Mouse (Mus musculus): ENCODE data around the gene Adam33. TPM values are rescaled to one million over a fixed set of nuclear protein-coding genes. Genes with fewer than 3 reads are reported as not detected.

Gene Adam33
- polyA plus RNA-seq, 1 experiment from 2014 or later, result 4.2 TPM

GRCm38 (mm10) chr2:131053851-131054645, 9.6 kb downstream of the Adam33 start:
- H3K4me3 ChIP-seq, result peak overlapping the region; percentile 55
- H3K36me3 ChIP-seq, result no peaks in the 10 kb centered on the region
- peak overlapping the region; percentile 25; the same call in 1 of the 2 replicates for H3K27ac ChIP-seq
- H3K27me3 ChIP-seq (ENCODE audit: insufficient read depth, poor library complexity, severe bottlenecking), result peaks cover 79% of the 10 kb centered on the region
- peaks cover 45% of the 10 kb centered on the region for H3K4me1 ChIP-seq
- DNase-seq (ENCODE audit: low spot score), result peak; percentile 71
- WGBS, result 2% methylated on average over 45 of the region's 45 CpGs
- H3K9me3 ChIP-seq, result no peaks in the 10 kb centered on the region

- H3K36me3 ChIP-seq, result no peaks in the 10 kb centered on the region
- WGBS, result 63% methylated on average over 6 of the region's 6 CpGs
- H3K4me3 ChIP-seq, result no peak overlapping the region
- DNase-seq (ENCODE audit: low spot score), result peak; percentile 68
- H3K9me3 ChIP-seq, result no peaks in the 10 kb centered on the region
- no peak overlapping the region for H3K27ac ChIP-seq
- H3K27me3 ChIP-seq (ENCODE audit: insufficient read depth, poor library complexity, severe bottlenecking), result peaks cover 72% of the 10 kb centered on the region
- peaks cover 45% of the 10 kb centered on the region for H3K4me1 ChIP-seq
Observed at GRCm38 (mm10) chr2:131052862-131053418, 10.7 kb downstream of the Adam33 start.

- H3K27me3 ChIP-seq (ENCODE audit: insufficient read depth, poor library complexity, severe bottlenecking), result peaks cover 66% of the 10 kb centered on the region
- no peak overlapping the region for H3K27ac ChIP-seq
- no peak for DNase-seq (ENCODE audit: low spot score)
- H3K36me3 ChIP-seq, result no peaks in the 10 kb centered on the region
- no peak overlapping the region for H3K4me3 ChIP-seq
- 63% methylated on average over 5 of the region's 5 CpGs for WGBS
- H3K9me3 ChIP-seq, result no peaks in the 10 kb centered on the region
- peaks cover 45% of the 10 kb centered on the region for H3K4me1 ChIP-seq
Observed at GRCm38 (mm10) chr2:131052043-131052442, 11.6 kb downstream of the Adam33 start.

- H3K4me1 ChIP-seq, result peaks cover 17% of the 10 kb centered on the region
- no peak overlapping the region for H3K27ac ChIP-seq
- peaks cover 39% of the 10 kb centered on the region for H3K27me3 ChIP-seq (ENCODE audit: insufficient read depth, poor library complexity, severe bottlenecking)
- H3K4me3 ChIP-seq, result no peak overlapping the region
- WGBS, result 68% methylated on average over 2 of the region's 2 CpGs
- no peaks in the 10 kb centered on the region for H3K36me3 ChIP-seq
- H3K9me3 ChIP-seq, result no peaks in the 10 kb centered on the region
- no peak for DNase-seq (ENCODE audit: low spot score)
Observed at GRCm38 (mm10) chr2:131046025-131046424, 17.6 kb downstream of the Adam33 start.

GRCm38 (mm10) chr2:131044989-131045720, 18.5 kb downstream of the Adam33 start:
- Histone ChIP-seq H3K9me3 (no peaks in the 10 kb centered on the region), H3K27ac (no peak overlapping the region), H3K27me3 (ENCODE audit: insufficient read depth, poor library complexity, severe bottlenecking) (peaks cover 42% of the 10 kb centered on the region), H3K4me3 (no peak overlapping the region), H3K36me3 (no peaks in the 10 kb centered on the region), H3K4me1 (peaks cover 22% of the 10 kb centered on the region)
- 67% methylated on average over 9 of the region's 9 CpGs for WGBS
- DNase-seq (ENCODE audit: low spot score), result peak; percentile 73

GRCm38 (mm10) chr2:131044354-131044852, 19.2 kb downstream of the Adam33 start:
- Histone ChIP-seq H3K4me3 (peak overlapping the region; percentile 10; the same call in 1 of the 2 replicates), H3K36me3 (no peaks in the 10 kb centered on the region), H3K27me3 (ENCODE audit: insufficient read depth, poor library complexity, severe bottlenecking) (peaks cover 50% of the 10 kb centered on the region), H3K9me3 (no peaks in the 10 kb centered on the region), H3K4me1 (peaks cover 22% of the 10 kb centered on the region), H3K27ac (no peak overlapping the region)
- WGBS, result 14% methylated on average over 7 of the region's 7 CpGs
- peak; percentile 72 for DNase-seq (ENCODE audit: low spot score)

- peak; percentile 71 for DNase-seq (ENCODE audit: low spot score)
- Histone ChIP-seq H3K27me3 (ENCODE audit: insufficient read depth, poor library complexity, severe bottlenecking) (peaks cover 64% of the 10 kb centered on the region), H3K4me3 (peak within 1 kb of the TSS; percentile 65; the same call in 1 of the 2 replicates), H3K36me3 (no peaks in the 10 kb centered on the region), H3K4me1 (peaks cover 22% of the 10 kb centered on the region), H3K9me3 (no peaks in the 10 kb centered on the region), H3K27ac (no peak within 1 kb of the TSS)
- WGBS, result 60% methylated on average over 2 of the region's 2 CpGs
Observed at GRCm38 (mm10) chr2:131042988-131043387, 20.6 kb downstream of the Adam33 start, which contains the start of gene Gfra4. Gene Gfra4, minus strand, starts transcription at chr2:131043088.

- no peaks in the 10 kb centered on the region for H3K9me3 ChIP-seq
- DNase-seq (ENCODE audit: low spot score), result peak; percentile 76
- peak overlapping the region; percentile 65 for H3K4me3 ChIP-seq
- peaks cover 22% of the 10 kb centered on the region for H3K4me1 ChIP-seq
- peaks cover 71% of the 10 kb centered on the region for H3K27me3 ChIP-seq (ENCODE audit: insufficient read depth, poor library complexity, severe bottlenecking)
- H3K36me3 ChIP-seq, result no peaks in the 10 kb centered on the region
- WGBS, result 3% methylated on average over 104 of the region's 115 CpGs
- peak overlapping the region; percentile 79 for H3K27ac ChIP-seq
Observed at GRCm38 (mm10) chr2:131040854-131041825, 22.5 kb downstream of the Adam33 start.

- WGBS, result 75% methylated on average over 5 of the region's 5 CpGs
- DNase-seq (ENCODE audit: low spot score), result peak; percentile 57
Observed at GRCm38 (mm10) chr2:131038675-131039074, 24.9 kb downstream of the Adam33 start.

GRCm38 (mm10) chr2:131038197-131038596, 25.4 kb downstream of the Adam33 start:
- no peaks in the 10 kb centered on the region for H3K36me3 ChIP-seq
- peaks cover 13% of the 10 kb centered on the region for H3K4me1 ChIP-seq
- no peak overlapping the region for H3K27ac ChIP-seq
- H3K27me3 ChIP-seq (ENCODE audit: insufficient read depth, poor library complexity, severe bottlenecking), result peaks cover 65% of the 10 kb centered on the region
- H3K9me3 ChIP-seq, result no peaks in the 10 kb centered on the region
- WGBS, result 92% methylated on average over 6 of the region's 6 CpGs
- DNase-seq (ENCODE audit: low spot score), result peak; percentile 51
- H3K4me3 ChIP-seq, result no peak overlapping the region

More at GRCm38 (mm10) chr2:131038675-131039074, 24.9 kb downstream of the Adam33 start:
- Histone ChIP-seq H3K36me3 (no peaks in the 10 kb centered on the region), H3K27me3 (ENCODE audit: insufficient read depth, poor library complexity, severe bottlenecking) (peaks cover 70% of the 10 kb centered on the region), H3K9me3 (no peaks in the 10 kb centered on the region), H3K4me3 (no peak overlapping the region), H3K4me1 (peaks cover 13% of the 10 kb centered on the region), H3K27ac (no peak overlapping the region)

GRCm38 (mm10) chr2:131037226-131037990, 26.2 kb downstream of the Adam33 start:
- WGBS, result 58% methylated on average over 17 of the region's 17 CpGs
- Histone ChIP-seq H3K36me3 (no peaks in the 10 kb centered on the region), H3K9me3 (no peaks in the 10 kb centered on the region), H3K4me3 (no peak overlapping the region), H3K4me1 (peaks cover 13% of the 10 kb centered on the region), H3K27me3 (ENCODE audit: insufficient read depth, poor library complexity, severe bottlenecking) (peaks cover 57% of the 10 kb centered on the region), H3K27ac (no peak overlapping the region)
- peak; percentile 63 for DNase-seq (ENCODE audit: low spot score)
